Mouse (Mus musculus) heart, postnatal 25 days (tissue): ENCODE measurements around the gene Nppc. TPM values are rescaled to one million over a fixed set of nuclear protein-coding genes. Genes with fewer than 3 reads are reported as not detected.

ENCODE experiments used
- DNase-seq: peaks from one replicate; pipeline ENCODE4 v3.0.0; 2022; ENCODE audit warnings: low spot score
- intact Hi-C: fragments of 180-260 bp; cut with DNase I; formaldehyde crosslinking; loops from one replicate; pipeline ENCODE4 v1.15.1; 2025
- total RNA-seq, 2 experiments: library from RNA; stranded (reverse); gene quantifications; 2 replicates each; pipeline ENCODE4 v1.2.3; 2021

Nppc gene
- under 1 TPM; 0.42 to 0.49 TPM for total RNA-seq

- intact Hi-C loops: no loop called here
Measured at GRCm38 (mm10) chr1:86670279-86671038, at the start of gene Nppc. TSS of gene Nppc (minus strand) at chr1:86670571.

GRCm38 (mm10) chr1:86719391-86719790 is 49.0 kb upstream of the Nppc start:
- DNase-seq: no peak
- intact Hi-C loops: no loop called here

More at GRCm38 (mm10) chr1:86670279-86671038, at the start of gene Nppc:
- DNase-seq: no peak

DNA sequence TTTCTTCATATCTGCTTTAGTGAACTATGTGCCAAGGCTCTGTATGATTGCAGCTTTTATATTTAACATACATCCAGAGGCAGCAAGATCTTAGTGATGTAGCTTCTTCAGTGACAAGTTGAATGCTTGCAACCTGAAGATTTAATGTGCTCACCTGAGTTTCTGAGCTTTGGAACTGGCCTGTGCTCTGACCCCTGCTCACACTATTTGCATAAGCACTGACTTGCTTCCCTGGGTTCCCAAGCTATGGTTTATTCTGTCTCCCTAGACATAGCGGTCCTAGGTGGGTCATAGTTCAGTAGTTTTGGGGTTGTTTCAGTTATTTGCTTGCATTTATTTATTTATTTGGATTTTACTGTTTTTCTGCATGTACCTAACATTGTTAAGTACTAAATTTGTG is 47.8 kb upstream of the Nppc start:
- no peak for DNase-seq
- intact Hi-C loops: no loop called here

- intact Hi-C loops: no loop called here
- DNase-seq: no peak
Measured at GRCm38 (mm10) chr1:86713054-86713453, 42.7 kb upstream of the Nppc start.

DNA sequence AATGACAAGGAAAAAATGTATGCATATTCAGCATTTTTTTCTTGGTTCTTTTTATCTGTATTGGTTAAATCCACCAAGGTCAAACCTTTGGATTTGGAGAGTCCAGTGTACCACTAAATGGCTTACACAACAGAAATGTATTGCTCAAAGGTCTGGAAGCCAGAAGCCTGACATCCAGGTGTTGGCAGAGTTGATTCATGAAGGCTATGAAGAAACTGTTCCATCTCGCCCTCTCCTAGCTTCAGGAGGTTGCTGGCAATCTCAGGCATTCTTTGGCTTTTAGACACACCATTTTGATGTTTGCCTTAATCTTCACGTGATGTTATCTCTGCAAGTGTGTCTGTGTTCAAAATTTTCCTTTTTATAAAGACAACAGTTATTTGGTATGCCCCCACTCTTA is 41.7 kb upstream of the Nppc start:
- DNase-seq: no peak
- intact Hi-C loops: no loop called here

DNA sequence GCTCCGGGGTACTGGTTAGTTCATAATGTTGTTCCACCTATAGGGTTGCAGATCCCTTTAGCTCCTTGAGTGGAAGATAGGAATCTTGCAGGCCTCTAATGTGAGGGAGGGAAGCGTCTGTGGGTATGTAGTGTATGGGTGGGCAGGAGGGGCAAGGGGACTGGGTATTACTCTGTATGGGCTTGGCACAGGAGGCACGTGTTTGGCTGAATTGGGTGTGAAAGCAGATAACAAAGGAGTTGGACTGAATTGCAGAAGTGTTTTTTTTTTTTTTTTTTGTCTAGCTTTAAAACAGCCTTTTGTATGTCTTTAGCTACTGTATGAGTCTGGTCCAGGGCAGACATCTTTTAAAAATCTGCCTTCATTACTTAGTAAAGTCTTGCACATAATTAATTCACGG is 39.2 kb upstream of the Nppc start:
- no peak for DNase-seq
- intact Hi-C loops: loop anchor here (10.0 kb wide), 1 partner anchor 125 kb away; the partner anchor contains the start of genes Cops7b and Pde6d

- intact Hi-C loops: loop anchor here (10.0 kb wide), 1 partner anchor 121 kb away; the partner anchor contains the start of genes Cops7b and Pde6d
- DNase-seq: no peak
Measured at GRCm38 (mm10) chr1:86705461-86705860, 35.1 kb upstream of the Nppc start.

DNA sequence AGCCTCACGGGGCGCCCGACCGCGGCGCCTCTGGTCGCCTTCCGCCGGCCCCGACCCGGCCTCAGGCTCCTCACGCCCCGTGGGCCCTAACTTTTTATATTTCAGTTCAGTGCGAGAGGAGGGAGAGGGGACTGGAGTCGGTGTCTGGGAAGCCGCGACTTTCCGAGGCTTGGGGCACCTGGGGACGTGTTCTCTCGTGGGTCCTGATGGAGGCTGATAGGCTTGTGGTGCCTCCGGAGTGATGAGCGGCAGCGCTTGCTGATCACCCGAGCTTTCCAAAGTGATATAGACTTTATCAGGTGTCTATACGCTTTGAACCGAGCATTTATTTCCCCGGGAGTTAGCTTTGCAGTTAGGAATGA is 33.6 kb upstream of the Nppc start:
- intact Hi-C loops: loop anchor here (10.0 kb wide), 1 partner anchor 119 kb away; the partner anchor contains the start of genes Cops7b and Pde6d
- DNase-seq: no peak

DNA sequence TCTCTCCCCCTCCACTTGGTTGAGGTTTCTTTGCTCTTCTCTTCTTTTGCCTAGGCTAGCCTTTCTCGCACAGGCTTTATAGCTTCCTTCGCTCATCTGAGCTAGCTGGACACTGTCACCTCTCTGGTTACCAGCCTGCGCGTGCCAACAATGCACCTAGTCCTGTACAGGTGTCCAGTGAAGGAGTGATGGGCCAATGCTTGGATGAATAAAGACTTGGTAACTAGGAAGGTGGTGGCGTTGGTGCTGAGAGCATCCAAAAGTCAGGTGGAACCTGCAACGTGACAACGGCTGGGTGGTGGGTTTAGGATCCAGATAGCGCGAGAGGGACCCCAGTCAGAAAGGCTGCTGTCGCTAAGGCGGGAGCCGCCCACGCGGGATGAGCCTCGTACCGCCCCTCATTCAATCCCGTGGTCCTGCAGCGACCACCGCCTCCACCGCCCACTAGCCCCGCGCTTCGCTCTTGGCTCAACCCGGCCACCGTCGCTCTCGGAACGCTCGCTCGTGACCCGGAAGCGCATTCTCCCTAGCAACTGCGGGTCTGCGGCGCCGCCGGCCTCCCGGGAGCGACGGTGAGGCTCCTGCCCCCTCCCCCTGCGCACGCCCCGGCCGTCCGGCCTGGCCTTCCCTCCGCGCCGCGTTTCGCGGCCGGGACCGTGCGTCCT is 33.1 kb upstream of the Nppc start, which contains the start of gene Dis3l2:
Dis3l2 (plus strand) TSS at position 509 of the 665 bp plus-strand sequence.
- intact Hi-C loops: loop anchor here (10.0 kb wide), 1 partner anchor 119 kb away; the partner anchor contains the start of genes Cops7b and Pde6d
- DNase-seq: peak; percentile 67

DNA sequence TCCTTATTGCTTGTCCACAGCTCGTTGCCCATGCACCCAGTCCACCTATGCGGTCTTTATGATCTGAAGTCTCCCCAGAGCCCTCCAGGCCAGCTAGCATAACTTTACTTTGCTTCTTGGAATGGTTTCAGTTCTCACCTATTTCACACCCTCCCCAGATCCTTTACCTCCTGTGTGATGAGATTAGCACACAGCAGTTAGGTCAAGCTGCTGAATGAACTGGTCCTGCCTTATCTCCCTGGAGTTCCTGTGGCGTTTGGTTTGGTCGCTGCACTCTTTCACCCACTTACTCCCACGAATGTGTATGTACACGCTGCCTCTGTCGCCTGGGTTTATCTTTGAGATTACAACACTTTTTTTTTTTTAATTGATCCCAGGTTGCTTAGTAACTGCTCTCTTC is 30.0 kb upstream of the Nppc start:
- DNase-seq: no peak
- intact Hi-C loops: loop anchor here (10.0 kb wide), 1 partner anchor 116 kb away; the partner anchor contains the start of genes Cops7b and Pde6d

- intact Hi-C loops: loop anchor here (10.0 kb wide), 1 partner anchor 115 kb away; the partner anchor contains the start of genes Cops7b and Pde6d
- DNase-seq: no peak
Measured at GRCm38 (mm10) chr1:86699346-86700136, 29.2 kb upstream of the Nppc start.

DNA sequence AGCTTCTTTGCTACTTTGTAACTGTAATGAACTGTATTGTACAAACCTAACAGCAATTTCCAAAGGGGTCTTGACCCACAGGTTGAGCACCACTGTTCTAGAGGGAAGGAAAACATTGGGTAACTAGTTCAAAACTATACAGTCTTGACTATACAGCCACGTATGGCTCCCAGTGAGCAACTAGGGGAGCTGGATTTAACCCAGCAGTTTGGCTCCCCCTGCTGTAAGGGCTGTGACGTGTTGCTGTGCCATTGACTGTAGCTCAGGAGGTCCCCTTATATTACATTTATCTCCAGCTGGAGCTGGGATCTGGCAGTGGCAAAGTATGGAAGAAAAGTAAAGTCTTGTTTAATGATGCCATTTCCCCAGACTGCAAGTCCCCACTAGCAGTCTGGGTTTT is 28.4 kb upstream of the Nppc start:
- intact Hi-C loops: no loop called here
- DNase-seq: no peak

DNA sequence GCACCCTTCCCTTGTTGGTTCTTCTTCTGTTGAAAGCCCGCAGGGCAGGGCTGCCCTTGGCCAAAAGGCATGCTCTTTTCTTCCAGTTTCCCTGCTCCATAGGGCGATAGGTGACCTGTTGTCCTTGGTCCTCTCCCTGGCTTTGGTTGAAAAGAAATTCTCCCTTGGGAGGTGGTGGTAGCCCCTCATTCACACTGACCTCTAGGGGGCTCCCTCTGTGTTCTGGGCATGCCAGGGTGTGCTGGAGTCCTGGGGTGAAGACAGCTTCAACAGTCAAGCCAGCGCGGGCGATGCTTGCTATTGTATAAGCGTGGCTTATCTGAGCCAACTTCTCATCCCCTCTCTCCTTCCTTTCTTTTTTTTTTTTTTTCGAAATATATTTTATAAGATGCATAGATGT is 26.6 kb upstream of the Nppc start:
- intact Hi-C loops: no loop called here
- DNase-seq: no peak

DNA sequence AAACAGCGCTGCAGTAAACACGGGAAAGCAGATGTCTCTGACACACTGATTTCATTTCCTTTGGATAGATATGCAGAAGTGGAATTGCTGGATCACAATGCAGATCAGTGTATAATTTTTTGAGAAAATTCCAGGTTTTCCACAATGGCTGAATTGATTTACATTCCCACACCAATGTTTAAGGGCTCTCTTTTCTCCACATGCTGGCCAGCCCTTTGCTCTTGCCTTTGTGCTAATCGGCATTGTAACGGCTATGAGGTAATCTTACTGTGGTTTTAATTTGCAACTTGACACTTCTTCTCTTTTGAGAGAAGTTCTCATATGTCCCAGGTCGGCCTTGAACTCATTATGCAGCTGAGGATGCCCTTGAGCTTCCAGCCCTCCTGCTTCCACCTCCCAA is 20.7 kb upstream of the Nppc start:
- no peak for DNase-seq
- intact Hi-C loops: no loop called here

DNA sequence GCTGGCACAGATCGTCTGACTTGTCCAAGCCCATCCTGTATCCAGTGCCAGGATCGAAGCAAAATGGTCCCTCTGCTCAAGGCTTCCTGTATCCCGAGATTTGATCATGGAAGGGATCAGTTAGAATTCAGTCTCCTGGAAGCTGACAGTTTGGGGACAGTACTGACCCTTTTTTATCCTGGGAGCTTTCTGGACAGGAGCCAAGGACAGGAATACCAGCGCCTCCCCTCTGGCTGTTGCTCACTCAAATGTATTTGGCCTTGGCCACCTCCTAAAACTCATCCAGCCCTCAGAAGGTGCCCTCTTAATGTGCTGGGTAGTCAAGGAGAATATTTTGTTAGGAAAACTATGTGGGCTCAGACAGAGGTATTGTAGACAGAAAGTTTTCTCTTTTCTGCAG is 16.9 kb upstream of the Nppc start:
- DNase-seq: no peak
- intact Hi-C loops: no loop called here

DNA sequence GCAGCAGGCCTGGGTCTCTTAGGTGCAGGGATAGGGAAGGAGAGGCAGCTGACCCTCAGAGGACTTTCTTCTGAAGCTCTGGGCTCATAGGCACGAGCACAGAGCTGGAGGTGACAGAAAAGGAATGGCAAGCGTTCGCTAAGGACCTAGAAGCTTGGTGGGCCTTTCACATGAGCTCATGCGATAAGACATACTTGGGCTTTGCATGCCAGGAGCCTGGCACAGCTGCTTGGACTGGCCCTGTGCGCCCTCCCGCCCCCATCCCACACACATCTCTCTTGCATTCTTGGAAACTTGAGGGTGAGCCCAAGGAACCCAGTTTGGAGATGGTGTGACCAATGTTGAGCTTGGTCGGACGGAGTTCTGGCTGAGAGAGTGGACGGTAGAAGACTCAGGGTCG is 8.3 kb upstream of the Nppc start:
- intact Hi-C loops: no loop called here
- no peak for DNase-seq

- DNase-seq: no peak
- intact Hi-C loops: no loop called here
Measured at GRCm38 (mm10) chr1:86677624-86678023, 7.3 kb upstream of the Nppc start.

- intact Hi-C loops: no loop called here
Measured at GRCm38 (mm10) chr1:86675126-86675525, 4.8 kb upstream of the Nppc start.

DNA sequence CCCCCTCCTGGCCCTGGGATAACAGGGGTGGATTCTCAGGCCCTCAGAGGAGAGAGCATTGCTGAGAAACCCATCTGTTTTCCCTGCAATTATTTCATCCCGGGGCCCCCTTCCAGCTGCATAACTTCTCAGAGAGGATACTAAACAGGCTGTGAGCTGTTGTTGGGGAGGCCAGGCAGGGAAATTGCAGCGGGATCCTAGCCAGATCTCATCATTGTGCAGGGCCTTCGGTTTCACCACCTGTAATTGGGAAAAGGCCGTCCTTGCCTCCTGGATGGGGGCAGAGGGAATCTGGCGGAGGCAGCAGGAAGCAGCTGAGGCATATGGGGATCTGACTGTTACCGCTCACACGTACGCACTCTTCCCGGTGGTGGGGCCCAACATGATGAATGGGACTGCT is 4.0 kb upstream of the Nppc start:
- intact Hi-C loops: no loop called here
- no peak for DNase-seq

More at GRCm38 (mm10) chr1:86675126-86675525, 4.8 kb upstream of the Nppc start:
- peak; percentile 35 for DNase-seq
